Mouse (Mus musculus): ENCODE data around the gene Grip1.

DNA sequence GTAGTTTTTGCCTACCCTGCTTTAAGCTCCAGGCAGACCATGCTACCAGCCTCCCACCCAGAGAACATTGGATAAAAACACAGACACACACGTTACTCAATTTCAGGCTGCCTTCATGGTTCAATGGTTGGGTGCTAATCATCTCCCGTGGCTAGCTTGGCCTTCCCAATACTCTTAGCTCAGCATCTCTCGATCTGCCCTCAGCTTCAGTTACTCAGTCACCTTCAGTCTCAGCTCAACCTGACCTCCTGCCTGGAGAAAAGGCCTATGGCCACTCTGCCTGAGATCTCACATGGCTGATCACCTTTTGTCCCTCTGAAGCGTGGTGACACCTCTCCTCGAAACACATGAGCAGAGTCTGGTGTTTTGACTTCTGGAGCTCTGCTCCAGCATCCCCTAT is 379.7 kb downstream of the Grip1 start:
- TF ChIP-seq EP300 (IDR thresholded peaks at IDR 0.05; ENCODE audit: low read depth) (no peak), CTCF (IDR thresholded peaks at IDR 0.05; ENCODE audit: low read depth) (no peak)

All from liver, postnatal 0 days (tissue).